Mouse (Mus musculus): Measurements from ENCODE around the gene Themis3.

- TF ChIP-seq CTCF (IDR thresholded peaks at IDR 0.05; ENCODE audit: extremely low read depth, insufficient read length, insufficient replicate concordance, low read depth, low read length) (peak; percentile 88), POLR2A (IDR thresholded peaks at IDR 0.05; ENCODE audit: low read depth, low read length) (no peak; the same call in 1 of the 2 replicates)
Measured at GRCm38 (mm10) chr17:66519554-66520553, 74.6 kb downstream of the Themis3 start, which contains the start of gene Rab12.

Measured in small intestine, adult 2 months (tissue).